Mouse (Mus musculus) frontal cortex, postnatal 14 days (tissue): ENCODE results near the gene Ptgfr.
A peak's percentile ranks its signal among the peaks of the same experiment; 100 is the strongest.

Experiments
- DNase-seq, 2 experiments: peaks; one replicate each; pipeline ENCODE4 v3.0.0; 2022; ENCODE audit warnings: low spot score in 2 of 2

The Ptgfr gene

GRCm38 (mm10) chr3:151836871-151837680 lies at the start of gene Ptgfr:
Gene Ptgfr (minus strand): TSS chr3:151837630.
- DNase-seq, result peak; percentile 7 to 45

GRCm38 (mm10) chr3:151883881-151884280 lies 46.5 kb upstream of the Ptgfr start:
- no peak for DNase-seq

DNA sequence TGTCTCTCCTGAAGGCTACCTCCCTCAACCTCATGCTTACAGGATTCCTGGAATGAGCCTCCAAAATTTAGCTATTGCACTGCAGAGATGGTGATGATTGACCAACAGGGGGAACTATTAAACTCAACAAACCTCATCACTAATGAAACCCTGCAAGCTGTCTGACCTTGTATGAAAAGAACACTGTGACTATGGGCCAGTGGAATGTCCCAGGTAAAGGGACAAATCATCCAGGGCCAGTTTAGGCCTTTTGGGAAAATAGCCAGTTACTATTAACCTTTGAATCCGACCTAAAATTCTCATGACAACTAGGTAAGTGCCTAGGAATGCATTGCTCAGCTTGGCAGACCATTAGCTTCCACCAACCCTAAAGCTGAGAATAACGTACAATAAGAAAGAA lies 42.6 kb upstream of the Ptgfr start:
- DNase-seq, result no peak

GRCm38 (mm10) chr3:151868970-151869369 lies 31.5 kb upstream of the Ptgfr start:
- DNase-seq, result no peak

GRCm38 (mm10) chr3:151851344-151851743 lies 13.9 kb upstream of the Ptgfr start:
- no peak for DNase-seq

- DNase-seq, result no peak
Measured at GRCm38 (mm10) chr3:151850621-151851020, 13.2 kb upstream of the Ptgfr start.

GRCm38 (mm10) chr3:151846292-151846691 lies 8.9 kb upstream of the Ptgfr start:
- DNase-seq, result no peak

GRCm38 (mm10) chr3:151844361-151845154 lies 7.1 kb upstream of the Ptgfr start:
- DNase-seq, result no peak

- no peak for DNase-seq
Measured at GRCm38 (mm10) chr3:151840688-151841087, 3.3 kb upstream of the Ptgfr start.

DNA sequence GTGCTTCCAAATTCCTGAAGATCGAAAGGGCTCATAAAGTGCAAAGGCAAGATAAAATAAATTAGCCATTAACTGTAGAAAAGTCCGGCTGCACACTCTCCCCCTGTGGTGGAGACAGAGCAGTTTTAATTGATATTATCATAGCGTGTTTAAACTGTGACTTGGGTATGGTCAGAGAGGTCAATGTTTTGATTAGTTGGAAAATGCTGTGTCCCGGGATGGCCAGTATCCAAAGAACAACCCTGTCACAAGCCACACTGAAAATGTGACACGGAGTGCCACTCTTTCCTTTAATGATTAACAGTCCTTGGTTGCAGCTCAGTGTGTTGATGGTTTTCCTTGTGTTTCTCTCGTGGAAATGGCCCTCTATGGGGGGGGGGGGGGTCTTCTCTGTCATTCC lies 942 bp upstream of the Ptgfr start:
- no peak for DNase-seq

GRCm38 (mm10) chr3:151837749-151838148 lies 319 bp upstream of the Ptgfr start:
- no peak for DNase-seq

- no peak for DNase-seq
Measured at GRCm38 (mm10) chr3:151836451-151836850, 979 bp downstream of the Ptgfr start.

GRCm38 (mm10) chr3:151835831-151836230 lies 1.6 kb downstream of the Ptgfr start:
- DNase-seq, result no peak

- DNase-seq, result no peak
Measured at GRCm38 (mm10) chr3:151827950-151828610, 9.3 kb downstream of the Ptgfr start.

GRCm38 (mm10) chr3:151819811-151820210 lies 17.6 kb downstream of the Ptgfr start:
- DNase-seq, result no peak

GRCm38 (mm10) chr3:151818265-151818664 lies 19.2 kb downstream of the Ptgfr start:
- no peak for DNase-seq

GRCm38 (mm10) chr3:151808613-151809012 lies 28.8 kb downstream of the Ptgfr start:
- no peak for DNase-seq

DNA sequence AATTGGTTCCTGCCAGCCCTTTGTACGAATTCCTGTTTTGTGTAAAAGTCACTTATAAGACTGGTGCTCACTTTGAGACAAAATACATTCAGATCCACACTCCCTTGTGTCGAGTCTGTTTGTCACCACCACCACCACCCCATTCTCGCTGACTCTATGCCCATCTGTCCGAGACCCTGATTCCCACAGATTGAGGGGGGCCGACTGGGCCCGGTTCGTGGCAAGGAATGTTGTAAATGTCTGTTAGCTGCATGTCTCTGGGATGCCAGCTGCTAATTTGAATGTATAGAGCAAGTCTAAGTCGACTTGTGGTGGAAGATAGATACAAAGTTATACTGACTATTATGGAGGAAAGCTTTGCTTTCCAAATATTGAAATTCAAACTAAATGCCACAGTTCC lies 48.8 kb downstream of the Ptgfr start:
- DNase-seq, result no peak

GRCm38 (mm10) chr3:151775089-151775488 lies 62.3 kb downstream of the Ptgfr start:
- peak in 1 of 2 experiments; percentile 27 for DNase-seq

DNA sequence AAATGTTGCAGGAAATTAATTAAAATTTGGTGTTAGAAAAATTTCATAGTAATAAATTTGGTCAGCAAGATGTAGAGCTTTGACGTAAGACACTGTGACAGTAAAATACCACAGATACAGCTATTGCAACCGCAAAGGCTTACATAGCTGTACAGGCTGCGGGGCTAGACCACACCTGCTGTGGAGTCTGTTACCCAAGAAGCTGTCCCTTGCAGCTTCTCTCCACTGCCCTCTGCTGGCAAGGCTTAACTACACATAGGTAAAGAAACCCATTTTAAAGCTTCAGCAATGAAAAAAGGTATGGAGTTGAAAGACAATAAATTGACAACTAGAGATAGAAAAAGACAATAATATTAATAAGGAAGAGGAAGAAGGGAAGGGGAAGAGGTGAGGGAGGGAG lies 66.4 kb downstream of the Ptgfr start:
- DNase-seq, result peak in 1 of 2 experiments; percentile 23

DNA sequence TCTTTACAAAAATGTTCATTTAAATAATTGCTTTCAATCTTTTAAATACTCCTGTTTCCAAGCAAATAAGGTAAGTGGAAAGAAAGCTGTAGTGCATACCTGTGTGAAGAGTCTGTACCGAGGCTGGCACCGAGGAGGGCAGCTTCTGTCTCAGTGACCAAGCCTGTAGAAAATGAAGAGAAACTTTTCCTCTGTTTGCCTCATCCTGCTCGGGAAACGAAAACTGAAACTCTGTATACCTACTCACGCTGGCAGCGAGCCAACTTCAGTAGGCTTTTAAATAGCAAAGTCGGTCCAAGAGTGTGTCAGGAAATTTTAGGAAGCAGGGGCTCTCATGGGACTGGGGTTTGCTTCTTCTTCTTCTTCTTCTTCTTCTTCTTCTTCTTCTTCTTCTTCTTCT lies 87.7 kb downstream of the Ptgfr start, which contains the start of gene Ifi44:
Gene Ifi44 (minus strand): TSS at position 224 of the 400 bp plus-strand sequence.
- DNase-seq, result no peak

GRCm38 (mm10) chr3:151748514-151748913 lies 88.9 kb downstream of the Ptgfr start:
- DNase-seq, result no peak
